Mouse (Mus musculus): ENCODE data around the gene Rnf43.

Gene Rnf43

DNA sequence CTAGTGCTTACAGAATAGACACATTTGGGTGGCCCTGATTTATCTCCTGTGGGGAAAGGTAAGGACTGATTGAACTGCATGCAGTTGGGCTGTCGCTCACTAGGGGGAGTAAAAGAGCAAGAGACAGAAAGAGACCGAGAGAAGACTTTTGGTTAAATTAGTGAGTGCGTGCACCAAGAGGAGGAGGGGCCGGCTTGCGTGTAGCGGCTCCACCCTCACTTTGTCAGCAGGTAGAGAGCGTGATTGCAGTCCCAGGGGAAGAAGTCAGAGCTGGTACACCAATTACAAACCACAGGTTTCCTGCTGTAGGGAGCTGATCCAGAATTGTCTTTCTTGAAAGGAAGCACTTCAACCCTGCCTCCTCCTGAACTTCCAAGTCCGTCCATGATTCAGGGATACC lies at the start of gene Rnf43:
Gene Rnf43 (plus strand): TSS at position 316 of the 400 bp plus-strand sequence.
- in situ Hi-C loops (cut with MboI, MseI) = loop anchor here (5.0 kb wide), 3 partner anchors 65 to 110 kb away; no protein-coding TSS in a partner anchor

DNA sequence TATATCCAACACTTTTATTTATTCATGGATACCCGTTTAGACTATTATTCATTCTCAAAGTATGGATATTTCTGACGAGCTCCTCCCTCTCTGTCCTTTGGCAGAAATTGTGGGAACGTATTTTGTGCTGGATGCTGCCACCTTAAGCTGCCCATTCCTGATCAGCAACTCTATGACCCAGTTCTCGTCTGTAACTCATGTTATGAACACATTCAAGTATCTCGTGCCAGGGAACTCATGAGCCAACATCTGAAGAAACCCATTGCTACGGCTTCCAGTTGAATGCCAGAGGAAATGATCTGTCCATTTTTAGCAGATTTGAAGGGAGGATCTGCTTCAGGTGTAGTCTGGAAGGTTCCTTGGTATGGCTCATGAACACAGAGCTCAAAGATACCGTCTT lies 48.5 kb upstream of the Rnf43 start:
- in situ Hi-C loops (cut with MboI, MseI) = no loop called here

DNA sequence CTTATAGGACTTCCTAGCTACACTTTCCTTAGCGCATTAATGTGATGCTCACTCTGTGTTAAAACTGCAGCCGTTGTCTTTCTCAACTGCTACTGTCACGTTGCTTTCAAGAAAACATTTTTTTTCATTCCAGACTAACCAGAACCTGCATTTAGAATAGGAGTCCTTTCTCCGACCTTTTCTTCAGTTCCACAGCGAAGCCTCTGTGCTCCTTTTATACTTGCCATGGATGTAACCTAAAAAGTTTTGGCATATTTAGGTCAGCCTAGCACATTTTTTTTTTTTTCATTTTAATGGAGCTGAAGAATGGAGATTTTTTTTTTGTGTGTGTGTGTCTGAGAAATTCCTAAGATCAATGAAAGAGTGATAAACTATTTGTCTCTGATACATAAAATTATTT lies 47.0 kb upstream of the Rnf43 start:
- in situ Hi-C loops (cut with MboI, MseI) = no loop called here

DNA sequence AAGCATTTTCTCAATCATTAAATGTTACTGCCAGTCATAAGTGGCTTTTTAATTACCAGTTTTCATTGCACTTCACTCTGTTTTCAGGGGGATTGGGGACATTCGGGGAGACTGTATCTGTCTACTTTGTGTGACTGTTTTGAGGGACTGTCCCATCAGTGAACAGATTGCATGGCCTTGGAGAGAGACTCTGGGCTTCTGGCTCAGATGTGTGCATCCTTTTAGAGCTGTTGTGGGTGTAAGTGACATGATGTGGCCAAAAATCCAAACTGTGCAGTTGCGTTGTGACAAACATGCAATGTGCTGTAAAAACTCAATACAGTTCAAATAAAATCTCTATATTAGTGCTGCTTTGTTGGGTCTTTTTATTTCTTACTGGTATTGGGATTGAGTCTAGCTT lies 46.6 kb upstream of the Rnf43 start:
- in situ Hi-C loops (cut with MboI, MseI) = no loop called here

DNA sequence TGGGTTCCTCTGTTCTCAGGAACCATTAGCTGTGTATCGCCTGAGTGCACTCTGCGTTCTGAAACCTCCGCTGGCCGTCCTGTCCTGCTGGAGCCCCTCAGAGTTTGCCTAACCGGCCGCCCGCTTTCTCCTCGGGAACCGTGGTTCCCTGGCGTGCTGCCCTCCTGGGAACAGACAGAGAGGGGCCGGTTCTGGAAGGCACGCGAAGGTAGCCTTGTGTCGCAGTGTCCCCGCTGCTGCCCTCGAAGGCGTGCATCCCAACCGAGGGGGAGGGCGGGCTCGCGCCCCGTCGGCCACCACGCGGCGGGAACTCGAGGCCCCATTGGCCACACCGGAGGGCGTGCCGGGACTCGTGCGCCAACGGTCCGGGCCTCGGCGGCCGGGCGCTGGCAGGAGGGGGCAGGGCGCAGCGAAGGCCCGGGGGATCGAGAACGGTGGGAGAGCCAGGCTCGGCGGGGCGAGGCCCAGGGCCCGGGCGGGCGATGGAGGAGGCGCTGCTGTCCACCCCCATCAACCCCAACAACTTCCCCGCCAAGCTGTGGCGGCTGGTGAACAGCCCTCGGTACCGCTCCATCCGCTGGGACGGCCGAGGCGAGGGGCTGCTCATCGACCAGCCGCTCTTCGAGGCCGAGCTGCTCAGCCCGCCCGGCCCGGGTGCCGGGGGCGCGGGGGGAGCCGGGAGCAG lies 45.6 kb upstream of the Rnf43 start, which contains the start of gene Hsf5:
Gene Hsf5 (plus strand): TSS at position 375 of the 685 bp plus-strand sequence.
- in situ Hi-C loops (cut with MboI, MseI) = no loop called here

DNA sequence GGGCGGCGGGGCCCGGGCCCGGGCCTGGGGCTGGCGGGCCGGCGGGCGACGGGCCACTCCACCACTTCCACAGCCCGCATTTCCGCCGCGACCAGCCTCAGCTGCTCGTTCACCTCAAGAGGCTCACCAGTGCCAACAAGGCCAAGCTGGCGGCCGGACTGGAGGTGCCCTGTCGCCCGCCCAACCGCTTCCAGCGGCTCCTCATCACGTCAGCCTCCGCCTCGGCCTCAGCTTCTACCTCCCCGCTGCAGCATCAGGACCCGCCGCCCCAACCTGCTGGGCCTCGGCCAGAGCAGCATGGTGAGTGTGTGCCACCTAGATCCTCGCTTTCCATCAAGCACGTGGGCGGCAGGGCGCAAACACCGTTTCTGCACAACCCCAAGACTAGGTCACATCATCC lies 44.9 kb upstream of the Rnf43 start:
- in situ Hi-C loops (cut with MboI, MseI) = no loop called here

DNA sequence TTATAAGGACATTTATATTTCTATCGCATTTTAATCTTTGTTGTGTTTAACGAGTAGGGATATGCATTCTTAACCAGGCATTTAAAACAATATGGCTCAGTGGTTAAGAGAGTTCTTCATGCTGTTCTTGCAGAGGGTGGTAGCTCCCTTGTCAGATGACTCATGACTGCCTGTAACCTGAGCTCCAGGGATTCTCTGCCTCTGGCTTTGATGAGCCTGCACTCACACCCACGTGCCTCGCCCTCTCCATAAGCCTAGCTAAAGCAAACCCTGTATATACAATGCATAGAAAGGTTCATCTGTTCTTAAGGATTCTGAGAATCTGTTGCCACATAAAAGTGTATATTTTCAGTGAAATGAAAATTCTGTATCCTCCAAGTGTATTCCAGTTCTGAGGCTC lies 39.4 kb upstream of the Rnf43 start:
- in situ Hi-C loops (cut with MboI, MseI) = no loop called here

DNA sequence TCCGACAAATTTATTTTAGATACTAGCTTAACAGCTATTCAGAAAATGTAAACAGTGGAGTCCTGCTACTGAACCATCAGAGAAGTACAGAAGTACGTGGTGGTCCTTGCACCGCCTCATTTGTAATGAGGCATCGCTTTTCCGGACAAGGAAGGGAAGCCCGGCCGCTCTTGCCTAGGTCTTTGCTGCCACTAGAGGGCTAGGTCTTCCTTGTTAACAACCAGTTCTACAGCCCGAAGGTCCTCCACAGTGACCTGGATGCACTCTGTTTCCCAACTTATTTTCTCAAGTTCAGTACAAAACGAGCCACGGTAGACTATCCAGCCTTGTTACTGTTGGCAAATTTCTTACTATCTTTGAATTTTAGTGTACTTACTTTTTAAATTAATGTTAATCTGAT lies 32.7 kb upstream of the Rnf43 start:
- in situ Hi-C loops (cut with MboI, MseI) = no loop called here

DNA sequence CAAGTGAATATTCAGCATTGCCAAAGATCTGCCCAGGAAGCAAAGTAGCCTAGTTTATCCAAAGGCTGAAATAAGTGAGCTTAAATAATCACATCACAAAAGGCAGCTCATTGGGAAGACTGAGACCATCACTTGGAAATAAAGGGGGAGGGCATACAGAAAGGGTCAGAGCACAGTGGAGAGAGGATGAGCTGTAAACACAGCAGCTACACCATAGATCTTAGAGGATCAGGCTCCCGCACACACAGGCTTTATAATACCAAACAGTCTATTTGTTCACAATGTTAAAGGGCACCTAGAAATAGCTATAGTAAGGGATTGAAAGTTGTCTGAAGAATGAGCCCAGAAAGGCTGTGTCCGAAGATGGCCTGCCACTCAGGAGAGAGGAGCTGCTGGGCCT lies 23.7 kb upstream of the Rnf43 start:
- in situ Hi-C loops (cut with MboI, MseI) = no loop called here

DNA sequence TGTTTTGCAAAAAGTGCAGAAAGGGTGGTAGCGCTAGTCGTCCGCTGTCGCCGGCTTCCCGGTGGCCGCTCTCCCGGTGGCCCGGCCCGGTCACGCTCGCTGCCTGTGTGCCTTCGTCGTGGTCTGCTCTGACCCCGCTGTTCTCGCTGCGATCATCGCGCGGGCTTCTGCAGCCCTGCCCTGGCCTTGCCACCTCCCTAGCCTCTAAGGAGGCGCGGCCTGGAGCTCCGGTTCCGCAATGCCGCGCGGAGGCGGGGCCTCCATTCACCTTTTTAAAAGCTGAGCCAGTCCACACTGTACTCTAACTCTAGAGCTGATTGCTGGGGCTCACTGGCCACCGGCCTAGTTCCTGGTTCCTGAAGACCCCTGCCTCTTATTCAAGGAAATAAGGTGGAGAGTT lies 23.3 kb upstream of the Rnf43 start:
- in situ Hi-C loops (cut with MboI, MseI) = no loop called here

DNA sequence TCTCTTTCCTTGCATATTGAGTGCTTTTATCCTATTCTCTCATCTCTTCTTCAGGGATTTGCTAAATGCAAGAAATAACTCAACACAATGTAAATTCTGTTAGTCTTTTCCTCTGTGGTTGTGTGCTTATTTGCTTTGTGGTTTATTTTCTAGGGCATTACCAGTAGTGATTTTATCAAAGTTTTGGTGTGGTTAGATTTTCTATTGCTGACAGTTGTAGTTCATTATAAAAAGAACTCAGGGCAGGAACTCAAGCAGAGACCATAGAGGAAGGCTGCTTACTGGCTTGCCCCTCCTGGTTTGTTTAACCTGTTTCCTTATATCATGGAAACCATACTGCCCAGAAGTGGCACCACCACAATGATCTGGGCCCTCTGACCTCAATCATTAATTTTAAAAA lies 19.7 kb upstream of the Rnf43 start:
- in situ Hi-C loops (cut with MboI, MseI) = no loop called here

DNA sequence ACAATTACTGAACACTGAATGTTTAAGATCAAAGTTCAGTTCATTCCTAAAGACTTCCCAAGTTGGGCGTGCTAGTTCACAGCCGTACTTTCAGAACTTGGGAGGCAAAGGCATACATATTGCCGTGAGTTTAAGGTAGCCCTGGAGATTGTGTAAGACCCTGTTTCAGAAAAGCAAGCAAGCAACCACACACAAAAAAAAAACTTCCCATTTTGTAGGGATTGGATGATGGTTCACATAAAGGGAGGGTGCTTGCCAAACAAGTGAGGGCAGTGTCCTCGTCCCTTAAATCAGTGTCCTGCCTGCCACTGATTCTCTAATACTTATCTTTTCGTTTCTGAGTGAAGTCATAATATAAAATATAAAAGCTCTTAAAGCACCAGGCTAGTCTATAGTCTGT lies 7.8 kb upstream of the Rnf43 start:
- in situ Hi-C loops (cut with MboI, MseI) = no loop called here

DNA sequence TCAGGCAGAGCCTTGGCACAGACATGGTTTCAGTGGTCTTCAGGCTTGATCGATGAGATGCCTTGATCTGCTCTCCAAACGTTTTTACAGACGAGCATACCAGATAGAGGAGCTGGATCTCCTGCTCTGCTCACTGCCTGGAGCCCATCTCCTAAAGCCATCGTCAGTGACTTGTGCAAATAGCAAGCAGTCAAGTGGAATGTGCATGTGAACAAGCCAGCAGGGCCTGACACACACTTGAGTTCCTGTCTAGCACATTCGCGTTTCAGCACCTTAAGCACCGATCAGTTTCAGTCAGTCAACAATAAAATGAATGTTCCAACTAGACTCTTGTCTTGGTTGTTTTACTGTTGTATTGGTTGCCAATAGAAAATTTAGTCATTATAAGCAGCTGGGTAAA lies 3.3 kb upstream of the Rnf43 start:
- in situ Hi-C loops (cut with MboI, MseI) = no loop called here

DNA sequence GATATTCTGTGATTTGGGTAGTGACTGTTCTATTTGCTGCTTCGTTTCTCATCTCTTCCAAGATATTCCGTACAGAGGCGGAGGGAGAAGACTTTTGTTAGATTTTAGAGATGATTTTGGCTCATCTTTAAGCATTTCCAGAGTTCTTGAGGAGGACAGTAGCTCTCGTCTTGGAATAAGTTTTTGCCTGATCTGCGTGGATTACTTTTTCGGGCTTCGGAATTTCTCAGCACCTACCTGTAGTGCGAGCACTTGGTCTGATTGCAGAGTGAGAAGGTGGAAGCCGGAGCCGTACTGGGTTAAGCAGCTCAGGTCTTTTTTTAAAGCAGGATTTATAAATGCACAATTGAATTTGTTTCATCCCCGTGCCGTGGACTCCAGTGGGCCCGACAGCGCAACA lies 300 bp downstream of the Rnf43 start:
- in situ Hi-C loops (cut with MboI, MseI) = loop anchor here (5.0 kb wide), 3 partner anchors 64 to 109 kb away; no protein-coding TSS in a partner anchor

DNA sequence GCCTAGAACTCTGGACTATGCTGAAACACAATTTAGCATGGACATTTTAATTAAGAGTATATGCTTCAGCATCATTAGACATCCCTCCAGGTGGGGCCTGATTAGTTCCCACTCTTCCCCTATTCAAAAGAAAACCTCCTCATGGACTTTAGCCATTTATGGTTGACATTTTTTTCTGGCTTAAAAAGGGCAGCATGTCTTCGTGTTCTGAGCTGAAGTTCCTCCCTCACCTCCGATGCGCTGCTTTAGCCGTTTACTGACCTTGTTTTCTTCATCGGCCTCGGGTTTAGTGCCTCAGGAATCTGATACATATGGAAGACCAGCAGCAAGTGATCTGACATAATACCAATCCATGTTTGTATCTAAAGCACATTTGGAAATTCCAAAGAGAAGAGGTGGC lies 1.4 kb downstream of the Rnf43 start:
- in situ Hi-C loops (cut with MboI, MseI) = loop anchor here (5.0 kb wide), 3 partner anchors 63 to 108 kb away; no protein-coding TSS in a partner anchor

DNA sequence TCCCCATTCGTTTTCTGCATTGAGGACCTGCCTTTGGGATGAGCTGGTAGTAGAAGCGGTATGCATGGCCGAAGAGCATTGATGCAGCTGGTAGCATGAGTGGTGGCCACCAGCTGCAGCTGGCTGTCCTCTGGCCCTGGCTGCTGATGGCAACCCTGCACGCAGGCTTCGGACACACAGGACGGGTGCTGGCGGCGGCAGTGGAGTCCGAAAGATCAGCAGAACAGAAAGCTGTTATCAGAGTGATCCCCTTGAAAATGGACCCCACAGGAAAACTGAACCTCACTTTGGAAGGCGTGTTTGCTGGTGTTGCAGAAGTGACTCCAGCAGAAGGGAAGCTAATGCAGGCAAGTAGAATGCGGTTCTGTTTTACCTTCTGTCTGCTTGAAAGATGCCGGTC lies 2.0 kb downstream of the Rnf43 start:
- in situ Hi-C loops (cut with MboI, MseI) = loop anchor here (5.0 kb wide), 3 partner anchors 63 to 108 kb away; no protein-coding TSS in a partner anchor

DNA sequence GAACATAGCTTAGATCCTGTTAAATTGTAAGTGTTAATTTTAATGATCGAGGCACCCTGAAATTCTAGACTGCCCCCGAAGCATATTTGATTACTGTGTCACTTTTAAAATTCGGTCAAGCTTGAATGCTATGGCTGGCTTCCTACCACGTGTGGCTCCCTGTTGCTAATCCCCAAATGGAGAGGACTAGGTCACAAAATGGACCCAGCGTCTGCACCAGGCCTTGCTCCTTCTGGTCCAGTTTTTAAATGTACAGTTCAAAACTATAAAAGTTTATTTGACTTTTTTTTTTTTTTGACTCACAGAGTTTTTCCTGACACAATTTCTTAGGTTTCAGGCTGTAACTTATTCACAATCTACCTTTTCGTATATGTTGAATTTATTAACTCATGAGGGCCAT lies 2.7 kb downstream of the Rnf43 start:
- in situ Hi-C loops (cut with MboI, MseI) = no loop called here

DNA sequence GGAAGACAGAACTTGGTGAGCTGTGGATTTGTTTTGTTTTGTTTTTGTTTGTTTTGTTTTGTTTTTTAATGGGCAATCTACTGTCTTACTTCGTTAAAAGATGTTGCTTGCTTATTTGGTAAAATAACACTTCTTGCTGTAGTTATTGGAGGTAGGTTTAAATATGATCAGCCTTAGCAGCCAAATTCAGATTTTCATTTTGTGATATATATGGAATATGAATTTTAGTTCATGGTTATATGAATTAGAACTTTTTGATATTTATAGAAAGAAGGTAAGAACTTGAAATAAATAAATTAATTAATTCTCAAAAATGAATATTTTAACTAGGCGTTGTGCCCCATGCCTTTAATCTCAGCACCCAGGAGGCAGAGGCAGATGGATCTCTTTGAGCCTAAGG lies 3.1 kb downstream of the Rnf43 start:
- in situ Hi-C loops (cut with MboI, MseI) = no loop called here

DNA sequence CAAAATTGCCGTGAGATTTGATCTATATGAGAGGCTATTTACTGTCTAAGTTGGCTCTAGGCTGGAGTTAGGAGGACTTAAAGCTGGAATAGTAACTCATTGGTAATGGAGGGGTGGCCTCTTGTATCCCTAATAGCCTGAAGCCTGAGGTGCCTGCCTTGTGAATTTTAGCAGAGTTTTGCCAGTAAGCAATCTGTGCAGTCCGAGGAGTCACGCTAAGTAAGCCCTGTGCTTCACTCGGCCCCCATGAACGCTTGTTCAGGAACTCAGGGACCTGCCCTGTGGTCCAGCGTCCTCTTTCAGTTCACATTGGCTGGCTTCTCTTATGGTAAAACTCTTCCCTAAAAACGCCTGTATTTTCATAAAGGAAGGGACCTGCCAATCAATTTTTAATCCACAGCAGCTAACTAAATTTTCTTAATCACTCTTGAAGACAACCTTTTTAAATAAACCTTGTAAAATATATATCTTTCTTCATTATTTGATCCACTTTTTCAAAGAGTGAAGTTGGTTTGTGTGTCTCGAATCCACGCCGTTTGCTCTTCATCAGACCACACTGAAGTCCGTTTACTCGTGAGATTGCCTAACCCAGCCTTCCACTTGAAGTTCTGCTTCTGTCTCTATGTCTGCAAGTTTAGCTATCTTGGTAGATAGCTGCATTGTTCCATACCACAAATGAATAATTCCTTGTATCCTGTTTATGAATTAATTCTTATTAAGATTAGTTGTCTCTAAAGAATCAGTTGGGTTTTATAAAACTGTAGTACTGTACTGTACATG lies 3.9 kb downstream of the Rnf43 start:
- in situ Hi-C loops (cut with MboI, MseI) = no loop called here

DNA sequence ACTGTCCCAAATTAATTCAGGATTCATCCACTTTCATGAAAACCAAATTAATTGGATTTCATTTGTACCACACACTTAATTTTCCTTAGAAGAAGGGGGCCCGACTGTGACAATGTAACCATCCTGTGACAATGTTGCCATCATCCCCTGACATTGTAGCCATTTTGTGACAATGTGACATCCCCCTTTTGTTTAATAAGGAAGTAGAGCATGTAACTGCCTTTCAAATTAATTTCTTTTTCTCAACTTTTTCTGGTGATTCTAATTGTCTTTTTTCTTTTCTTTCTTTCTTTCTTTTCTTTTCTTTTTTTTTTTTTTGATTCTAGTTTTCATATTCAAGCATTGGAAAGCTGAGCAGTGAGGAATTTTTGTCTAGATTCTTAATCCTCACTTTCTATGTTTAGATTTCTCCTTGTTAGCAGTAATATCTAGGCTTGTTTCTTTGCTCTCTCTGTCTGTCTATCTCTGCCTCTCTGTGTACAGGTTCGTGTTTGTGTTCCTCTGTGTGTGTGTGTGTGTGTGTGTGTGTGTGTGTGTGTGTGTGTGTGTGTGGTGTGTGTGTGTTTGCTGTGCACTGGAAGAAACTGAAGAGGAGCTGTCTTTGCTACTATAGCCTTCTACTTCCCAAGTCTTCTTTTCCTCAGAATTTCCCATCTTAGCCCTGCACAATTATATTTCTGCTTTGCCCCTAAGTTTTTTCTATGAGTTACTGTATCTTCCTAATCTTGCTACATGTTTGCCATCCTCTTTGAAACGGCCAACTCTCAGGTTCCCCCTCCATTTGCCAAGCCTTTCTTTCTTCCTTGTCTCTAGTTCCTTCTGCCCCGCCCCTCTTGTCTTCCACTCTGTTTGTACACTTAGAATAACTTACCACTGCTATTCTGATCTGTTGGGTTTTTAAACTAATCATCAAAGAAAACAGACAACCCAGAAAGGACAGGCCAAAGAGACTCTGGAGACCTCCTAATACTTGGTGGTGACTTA lies 4.9 kb downstream of the Rnf43 start:
- in situ Hi-C loops (cut with MboI, MseI) = no loop called here

DNA sequence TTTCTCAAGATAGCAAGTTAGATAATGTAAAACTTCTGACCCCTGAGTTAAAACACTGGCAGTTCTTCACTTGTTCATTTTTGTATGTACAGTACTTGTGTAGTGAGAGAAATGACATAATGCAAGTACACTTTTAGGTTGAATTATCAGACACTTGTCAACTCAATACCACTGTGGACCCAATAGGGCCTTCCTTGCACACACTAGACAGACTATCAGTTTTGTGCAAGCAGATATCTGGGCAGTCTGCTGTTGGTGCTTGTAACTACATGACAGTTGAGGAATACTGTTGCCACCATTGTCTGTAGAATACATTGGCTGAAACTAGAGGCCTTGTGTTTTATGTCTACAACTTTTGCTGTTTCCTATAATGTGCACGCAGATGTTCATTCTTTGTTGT lies 10.8 kb downstream of the Rnf43 start:
- in situ Hi-C loops (cut with MboI, MseI) = no loop called here

DNA sequence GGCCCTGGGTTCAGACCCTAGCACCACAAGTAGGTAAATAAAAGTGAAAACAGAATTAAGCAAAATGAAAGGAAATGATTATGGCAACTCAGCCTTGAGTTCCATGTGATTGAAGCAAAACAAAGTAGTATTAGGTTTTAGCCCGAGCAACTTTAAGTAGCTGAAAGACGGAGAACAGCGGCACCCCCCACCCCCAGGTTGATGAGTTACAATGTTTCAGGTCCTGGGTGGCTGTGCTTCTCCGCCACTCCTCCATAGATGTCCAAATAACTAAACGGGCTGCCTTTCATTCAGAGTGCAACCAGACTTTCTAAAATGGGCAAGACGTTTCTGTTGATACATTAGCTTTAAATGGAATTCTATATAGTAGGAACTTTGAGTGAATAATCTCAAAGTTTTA lies 13.1 kb downstream of the Rnf43 start:
- in situ Hi-C loops (cut with MboI, MseI) = no loop called here

Measured in T-helper 17 cell (primary cell).